Mouse (Mus musculus) myocyte (in vitro differentiated cells): ENCODE results near the gene Pbx3. TPM values are rescaled to one million over a fixed set of nuclear protein-coding genes. Genes with fewer than 3 reads are reported as not detected.

Experiments used
- H3K27me3 ChIP-seq: one replicate; pipeline ENCODE4 v1.6.1; 2011; ENCODE audit not compliant: control insufficient read depth, insufficient read depth, insufficient read length
- H3K36me3 ChIP-seq: one replicate; pipeline ENCODE4 v1.6.1; 2011; ENCODE audit not compliant: control insufficient read depth, insufficient read depth
- H3K4me2 ChIP-seq: one replicate; pipeline ENCODE4 v1.6.1; 2011; ENCODE audit warnings: low read depth, control low read depth
- H3K4me3 ChIP-seq: one replicate; pipeline ENCODE4 v1.5.1; 2011; ENCODE audit warnings: mild to moderate bottlenecking, control low read depth, moderate library complexity
- H3K79me2 ChIP-seq: one replicate; pipeline ENCODE4 v1.6.1; 2011; ENCODE audit not compliant: control insufficient read depth, insufficient read depth
- H3ac ChIP-seq: one replicate; pipeline ENCODE4 v1.6.1; 2011; ENCODE audit not compliant: control insufficient read depth, insufficient read length
- CEBPB ChIP-seq: IDR thresholded peaks from 2 replicates; pipeline ENCODE4 v1.6.1; 2011; ENCODE audit warnings: mild to moderate bottlenecking, moderate library complexity; ENCODE audit not compliant: poor library complexity, insufficient read depth, severe bottlenecking
- E2F4 ChIP-seq: IDR thresholded peaks from one replicate; pipeline ENCODE4 v1.6.1; 2011; ENCODE audit warnings: mild to moderate bottlenecking, control low read depth, moderate library complexity; ENCODE audit not compliant: insufficient read depth
- MAX ChIP-seq: IDR thresholded peaks from one replicate; pipeline ENCODE4 v1.6.1; 2011; ENCODE audit warnings: low read depth, mild to moderate bottlenecking, control low read depth
- MYOD1 ChIP-seq, 3 experiments: IDR thresholded peaks; one replicate each; pipeline ENCODE4 v1.6.1; 2011; ENCODE audit warnings: control low read depth in 2 of 3, low read depth in 2 of 3, mild to moderate bottlenecking in 2 of 3, moderate library complexity in 1 of 3; ENCODE audit not compliant: insufficient read length in 2 of 3, control insufficient read depth in 1 of 3
- MYOG ChIP-seq, 3 experiments: IDR thresholded peaks; one replicate each; pipeline ENCODE4 v1.6.1; 2011; ENCODE audit warnings: control low read depth in 2 of 3, low read depth in 2 of 3, mild to moderate bottlenecking in 2 of 3; ENCODE audit not compliant: insufficient read length in 2 of 3, control insufficient read depth in 1 of 3, insufficient read depth in 1 of 3
- POLR2A ChIP-seq: IDR thresholded peaks from one replicate; pipeline ENCODE4 v1.6.1; 2011; ENCODE audit warnings: low read depth, mild to moderate bottlenecking, control low read depth, moderate library complexity; ENCODE audit not compliant: insufficient read length
- POLR2AphosphoS2 ChIP-seq: IDR thresholded peaks from one replicate; pipeline ENCODE4 v1.6.1; 2011; ENCODE audit warnings: low read depth, control low read depth; ENCODE audit not compliant: insufficient read length
- REST ChIP-seq: IDR thresholded peaks from one replicate; pipeline ENCODE4 v1.6.1; 2011; ENCODE audit warnings: mild to moderate bottlenecking, control low read depth, moderate library complexity; ENCODE audit not compliant: insufficient read depth, insufficient read length
- SRF ChIP-seq: IDR thresholded peaks from one replicate; pipeline ENCODE4 v1.6.1; 2011; ENCODE audit warnings: low read depth; ENCODE audit not compliant: control insufficient read depth, insufficient read length
- TCF12 ChIP-seq: IDR thresholded peaks from one replicate; pipeline ENCODE4 v1.6.1; 2011; ENCODE audit warnings: mild to moderate bottlenecking, control low read depth; ENCODE audit not compliant: poor library complexity, insufficient read depth, severe bottlenecking
- TCF3 ChIP-seq: IDR thresholded peaks from one replicate; pipeline ENCODE4 v1.6.1; 2011; ENCODE audit warnings: low read depth, control low read depth; ENCODE audit not compliant: insufficient read length
- USF1 ChIP-seq: IDR thresholded peaks from one replicate; pipeline ENCODE4 v1.6.1; 2011; ENCODE audit warnings: low read depth, mild to moderate bottlenecking, control low read depth, moderate library complexity
- polyA plus RNA-seq: library from polyadenylated mRNA; unstranded; fragments of >200 nt; fragmentation: generic; extraction: Trizol; gene quantifications from one replicate; pipeline ENCODE4 v1.2.1, GENCODE M21; 2012; ENCODE audit warnings: missing spikeins

Pbx3 gene
- polyA plus RNA-seq, 1 experiment, result 6.1 TPM

GRCm38 (mm10) chr2:34148214-34148613 lies 224.7 kb downstream of the Pbx3 start:
- TF ChIP-seq MYOG (IDR thresholded peaks at IDR 0.05; ENCODE audit: control insufficient read depth in 1 of 3, insufficient read depth in 1 of 3, insufficient read length in 2 of 3, low read depth in 2 of 3), result no peak
- TF ChIP-seq SRF, result no peak
- TF ChIP-seq TCF12, result no peak
- no peak for TF ChIP-seq REST
- no peak for TF ChIP-seq POLR2AphosphoS2
- TF ChIP-seq TCF3, result no peak
- no peak for TF ChIP-seq CEBPB
- no peak for TF ChIP-seq E2F4
- no peak for TF ChIP-seq POLR2A
- TF ChIP-seq USF1, result no peak
- H3K79me2 ChIP-seq, result no peaks in the 10 kb centered on the region

GRCm38 (mm10) chr2:34147476-34147875 lies 225.5 kb downstream of the Pbx3 start:
- Histone ChIP-seq H3K4me3 (no peak overlapping the region), H3K4me2 (no peak overlapping the region), H3K36me3 (no peaks in the 10 kb centered on the region), H3K27me3 (no peaks in the 10 kb centered on the region), H3K79me2 (no peaks in the 10 kb centered on the region), H3ac (no peak overlapping the region)
- TF ChIP-seq TCF3 (no peak), POLR2AphosphoS2 (no peak), POLR2A (no peak), CEBPB (no peak), SRF (no peak), MYOD1 (IDR thresholded peaks at IDR 0.05; ENCODE audit: control insufficient read depth in 1 of 3, insufficient read length in 2 of 3, low read depth in 2 of 3) (no peak), USF1 (no peak), E2F4 (no peak), MYOG (IDR thresholded peaks at IDR 0.05; ENCODE audit: control insufficient read depth in 1 of 3, insufficient read depth in 1 of 3, insufficient read length in 2 of 3, low read depth in 2 of 3) (no peak)

More at GRCm38 (mm10) chr2:34148214-34148613, 224.7 kb downstream of the Pbx3 start:
- Histone ChIP-seq H3ac (no peak overlapping the region), H3K4me3 (no peak overlapping the region), H3K4me2 (no peak overlapping the region), H3K36me3 (no peaks in the 10 kb centered on the region), H3K27me3 (no peaks in the 10 kb centered on the region)

- no peak for TF ChIP-seq USF1
- TF ChIP-seq E2F4, result no peak
- TF ChIP-seq SRF, result no peak
- TF ChIP-seq REST, result no peak
- no peak for TF ChIP-seq MYOG (IDR thresholded peaks at IDR 0.05; ENCODE audit: control insufficient read depth in 1 of 3, insufficient read depth in 1 of 3, insufficient read length in 2 of 3, low read depth in 2 of 3)
- no peak for TF ChIP-seq POLR2A
- TF ChIP-seq TCF12, result no peak
- TF ChIP-seq MAX, result no peak
- TF ChIP-seq MYOD1 (IDR thresholded peaks at IDR 0.05; ENCODE audit: control insufficient read depth in 1 of 3, insufficient read length in 2 of 3, low read depth in 2 of 3), result no peak
- TF ChIP-seq CEBPB, result no peak
- no peak for TF ChIP-seq TCF3
- no peak for TF ChIP-seq POLR2AphosphoS2
- Histone ChIP-seq H3K27me3 (no peaks in the 10 kb centered on the region), H3K4me3 (no peak overlapping the region), H3K4me2 (no peak overlapping the region), H3ac (no peak overlapping the region), H3K79me2 (no peaks in the 10 kb centered on the region), H3K36me3 (no peaks in the 10 kb centered on the region)
These were observed 225.9 kb downstream of the Pbx3 start for GRCm38 (mm10) chr2:34147036-34147435.

- no peak overlapping the region for H3K4me2 ChIP-seq
- TF ChIP-seq MAX (no peak), CEBPB (no peak)
- no peaks in the 10 kb centered on the region for H3K36me3 ChIP-seq
- H3ac ChIP-seq, result no peak overlapping the region
- no peaks in the 10 kb centered on the region for H3K27me3 ChIP-seq
- H3K79me2 ChIP-seq, result no peaks in the 10 kb centered on the region
- H3K4me3 ChIP-seq, result no peak overlapping the region
These were observed 226.5 kb downstream of the Pbx3 start for GRCm38 (mm10) chr2:34146431-34146830.

- TF ChIP-seq MYOD1 (IDR thresholded peaks at IDR 0.05; ENCODE audit: control insufficient read depth in 1 of 3, insufficient read length in 2 of 3, low read depth in 2 of 3) (peak; percentile 42 to 83 (median 54)), MYOG (IDR thresholded peaks at IDR 0.05; ENCODE audit: control insufficient read depth in 1 of 3, insufficient read depth in 1 of 3, insufficient read length in 2 of 3, low read depth in 2 of 3) (peak in 2 of 3 experiments; percentile 50 to 92), TCF12 (no peak)
These were observed 233.3 kb downstream of the Pbx3 start for GRCm38 (mm10) chr2:34139470-34140158.

More at GRCm38 (mm10) chr2:34139470-34140158, 233.3 kb downstream of the Pbx3 start:
- H3K4me2 ChIP-seq, result peak overlapping the region; percentile 55
- H3K36me3 ChIP-seq, result no peaks in the 10 kb centered on the region
- no peaks in the 10 kb centered on the region for H3K79me2 ChIP-seq
- H3ac ChIP-seq, result no peak overlapping the region
- peaks cover 9% of the 10 kb centered on the region for H3K27me3 ChIP-seq
- no peak overlapping the region for H3K4me3 ChIP-seq
